Mouse (Mus musculus) midbrain, postnatal 0 days (tissue): Measurements from ENCODE around the gene Tmem119. TPM values are rescaled to one million over a fixed set of nuclear protein-coding genes. Genes with fewer than 3 reads are reported as not detected.
A peak's percentile ranks its signal among the peaks of the same experiment; 100 is the strongest.

Experiments used
- ATAC-seq: fragments of 200-750 bp; cut with Nextera tagmentation; 2 replicates; pipeline ENCODE4 v1.8.0; 2017; ENCODE audit warnings: moderate number of reproducible peaks, mild to moderate bottlenecking, moderate TSS enrichment, moderate library complexity; ENCODE audit not compliant: low FRiP score
- DNase-seq: peaks from one replicate; pipeline ENCODE4 v3.0.0-alpha.2; 2015; ENCODE audit warnings: low spot score
- H3K27ac ChIP-seq: fragments of 300-500 bp; sonication (generic); 2 replicates; pipeline ENCODE4 v1.5.1; 2014; ENCODE audit warnings: low read depth, mild to moderate bottlenecking, low read length, mixed read lengths
- H3K27me3 ChIP-seq: fragments of 300-500 bp; sonication (generic); 2 replicates; pipeline ENCODE4 v1.6.1; 2014; ENCODE audit warnings: low read length, control low read depth, mixed read lengths; ENCODE audit not compliant: insufficient read depth
- H3K36me3 ChIP-seq: fragments of 300-500 bp; sonication (generic); 2 replicates; pipeline ENCODE4 v1.6.1; 2014; ENCODE audit warnings: low read length, control low read depth, mixed read lengths; ENCODE audit not compliant: insufficient read depth
- H3K4me1 ChIP-seq: fragments of 300-500 bp; sonication (generic); 2 replicates; pipeline ENCODE4 v1.6.1; 2014; ENCODE audit warnings: mild to moderate bottlenecking, control low read depth, antibody characterized with exemption, low read length, mixed read lengths; ENCODE audit not compliant: insufficient read depth
- H3K4me2 ChIP-seq: fragments of 300-500 bp; sonication (generic); 2 replicates; pipeline ENCODE4 v1.6.1; 2014; ENCODE audit warnings: low read depth, mild to moderate bottlenecking, low read length, mixed read lengths; ENCODE audit not compliant: poor library complexity, severe bottlenecking
- H3K4me3 ChIP-seq: fragments of 300-500 bp; sonication (generic); 2 replicates; pipeline ENCODE4 v1.5.1; 2014; ENCODE audit warnings: low read depth, mild to moderate bottlenecking, low read length, moderate library complexity
- H3K9ac ChIP-seq: fragments of 300-500 bp; sonication (generic); replicated peaks from 2 replicates; pipeline ENCODE4 v1.6.1; 2014; ENCODE audit warnings: mild to moderate bottlenecking, low read length, moderate library complexity, mixed read lengths; ENCODE audit not compliant: poor library complexity, severe bottlenecking
- H3K9me3 ChIP-seq: fragments of 300-500 bp; sonication (generic); 2 replicates; pipeline ENCODE4 v1.6.1; 2016; ENCODE audit warnings: low read length, control low read depth
- CTCF ChIP-seq: IDR thresholded peaks from 2 replicates; pipeline ENCODE4 v1.5.1; 2016; ENCODE audit warnings: antibody characterized with exemption, mild to moderate bottlenecking
- WGBS: fragments of 180-500 bp; shearing (Covaris S2); extraction: QIAGEN DNeasy Blood & Tissue Kit; methylation state at CpG from one replicate; pipeline ENCODE4 v1.1.7; 2014; 5-methylcytosine and 5-hydroxymethylcytosine counted together
- polyA plus RNA-seq: library from polyadenylated mRNA; unstranded; fragments of >200 nt; fragmentation: Nextera tagmentation; extraction: Ambion mirVana; gene quantifications from 2 replicates; pipeline ENCODE4 v1.2.1, GENCODE M21; 2015
- total RNA-seq: library from RNA; depleted of rRNA; stranded (reverse); fragments of >200 nt; gene quantifications from 2 replicates; pipeline ENCODE4 v1.2.3, GENCODE M21; 2014

Gene Tmem119
- total and polyA plus RNA-seq, 2 experiments from 2014 or later, result 5.9 to 10.1 TPM

- TF ChIP-seq CTCF, result no peak
- ATAC-seq (no peak), DNase-seq (no peak)
Observed at GRCm38 (mm10) chr5:113832490-113832901, 32.2 kb upstream of the Tmem119 start, which contains the start of gene Selplg. Gene Selplg, minus strand, starts transcription at chr5:113832644.

GRCm38 (mm10) chr5:113831741-113832140 lies 31.4 kb upstream of the Tmem119 start:
- H3K9me3 ChIP-seq, result no peaks in the 10 kb centered on the region
- WGBS, result 58% methylated on average over 3 of the region's 3 CpGs
- no peak for TF ChIP-seq CTCF
- no peaks in the 10 kb centered on the region for H3K27me3 ChIP-seq
- H3K27ac ChIP-seq, result no peak overlapping the region
- no peak overlapping the region for H3K9ac ChIP-seq
- H3K4me1 ChIP-seq, result no peaks in the 10 kb centered on the region
- no peaks in the 10 kb centered on the region for H3K36me3 ChIP-seq
- ATAC-seq (no peak), DNase-seq (no peak)
- H3K4me2 ChIP-seq, result no peak overlapping the region
- H3K4me3 ChIP-seq, result no peak overlapping the region

More at GRCm38 (mm10) chr5:113832490-113832901, 32.2 kb upstream of the Tmem119 start, which contains the start of gene Selplg:
- H3K9me3 ChIP-seq, result no peaks in the 10 kb centered on the region
- H3K27me3 ChIP-seq, result no peaks in the 10 kb centered on the region
- no peak within 1 kb of the TSS for H3K4me2 ChIP-seq
- H3K36me3 ChIP-seq, result no peaks in the 10 kb centered on the region
- no peak within 1 kb of the TSS for H3K9ac ChIP-seq
- no peak within 1 kb of the TSS for H3K4me3 ChIP-seq
- H3K27ac ChIP-seq, result 0 out of 2 replicates have a peak within 1 kb of the TSS, but pooled peaks have one; percentile 18
- H3K4me1 ChIP-seq, result no peaks in the 10 kb centered on the region
- WGBS, result 47% methylated on average over 8 of the region's 8 CpGs

GRCm38 (mm10) chr5:113830796-113831195 lies 30.5 kb upstream of the Tmem119 start:
- H3K27ac ChIP-seq, result no peak overlapping the region
- 87% methylated on average over 5 of the region's 5 CpGs for WGBS
- ATAC-seq (no peak), DNase-seq (no peak)
- H3K27me3 ChIP-seq, result no peaks in the 10 kb centered on the region
- H3K9me3 ChIP-seq, result no peaks in the 10 kb centered on the region
- no peaks in the 10 kb centered on the region for H3K4me1 ChIP-seq
- H3K9ac ChIP-seq, result no peak overlapping the region
- no peak for TF ChIP-seq CTCF
- no peak overlapping the region for H3K4me3 ChIP-seq
- H3K36me3 ChIP-seq, result no peaks in the 10 kb centered on the region
- no peak overlapping the region for H3K4me2 ChIP-seq

DNA sequence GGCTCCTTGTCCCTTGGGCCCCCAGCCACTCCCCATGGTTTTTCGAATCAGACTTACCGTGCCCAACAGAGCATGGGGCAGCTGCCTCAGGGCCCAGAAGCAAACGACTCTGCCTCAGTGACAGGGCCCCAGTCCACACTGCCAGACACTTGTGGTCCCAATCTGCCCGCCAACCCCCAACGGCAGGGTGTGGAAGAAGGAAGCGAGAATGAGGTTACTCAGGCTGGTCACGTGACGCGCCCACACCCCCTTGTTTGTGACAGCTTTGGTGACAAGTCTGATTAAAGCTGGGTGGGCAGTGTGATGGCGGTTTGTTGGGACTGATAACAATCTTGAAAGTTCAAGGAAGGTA lies 30.0 kb upstream of the Tmem119 start:
- H3K36me3 ChIP-seq, result no peaks in the 10 kb centered on the region
- H3K27ac ChIP-seq, result no peak overlapping the region
- H3K4me1 ChIP-seq, result no peaks in the 10 kb centered on the region
- 80% methylated on average over 10 of the region's 10 CpGs for WGBS
- no peak overlapping the region for H3K4me2 ChIP-seq
- DNase-seq, result no peak
- no peak for ATAC-seq
- H3K9me3 ChIP-seq, result no peaks in the 10 kb centered on the region
- H3K4me3 ChIP-seq, result no peak overlapping the region
- H3K9ac ChIP-seq, result no peak overlapping the region
- TF ChIP-seq CTCF, result no peak
- H3K27me3 ChIP-seq, result no peaks in the 10 kb centered on the region

- TF ChIP-seq CTCF, result no peak
- H3K27ac ChIP-seq, result no peak overlapping the region
- WGBS, result 81% methylated on average over 7 of the region's 7 CpGs
- no peaks in the 10 kb centered on the region for H3K36me3 ChIP-seq
- no peaks in the 10 kb centered on the region for H3K27me3 ChIP-seq
- H3K4me2 ChIP-seq, result no peak overlapping the region
- H3K4me1 ChIP-seq, result no peaks in the 10 kb centered on the region
- no peak overlapping the region for H3K9ac ChIP-seq
- no peak for DNase-seq
- no peaks in the 10 kb centered on the region for H3K9me3 ChIP-seq
- ATAC-seq, result no peak
- no peak overlapping the region for H3K4me3 ChIP-seq
Observed at GRCm38 (mm10) chr5:113829566-113830291, 29.4 kb upstream of the Tmem119 start.

GRCm38 (mm10) chr5:113828481-113828880 lies 28.2 kb upstream of the Tmem119 start:
- Histone ChIP-seq H3K9me3 (no peaks in the 10 kb centered on the region), H3K36me3 (no peaks in the 10 kb centered on the region), H3K4me1 (no peaks in the 10 kb centered on the region), H3K9ac (no peak overlapping the region), H3K4me2 (no peak overlapping the region), H3K4me3 (no peak overlapping the region), H3K27me3 (no peaks in the 10 kb centered on the region), H3K27ac (no peak overlapping the region)
- WGBS, result 59% methylated on average over 7 of the region's 7 CpGs
- no peak for ATAC-seq
- TF ChIP-seq CTCF, result no peak
- no peak for DNase-seq
